Mouse (Mus musculus) mouse embryonic stem cell (cell line): Measurements from ENCODE around the gene B3galt6.

ENCODE experiments used
- in situ Hi-C, 2 experiments: fragments of 300-500 bp; cut with MboI; formaldehyde crosslinking; loops; 1 replicate in 1 of 2; 3 replicates in 1 of 2; pipeline ENCODE4 v1.14.3; 2019 to 2020; ENCODE audit warnings: low sequenced_read_pairs in 2 of 2, low pct_unique_long_range_greater_than_20kb in 1 of 2, mixed read lengths in 1 of 2; ENCODE audit not compliant: unreplicated experiment in 1 of 2

B3galt6 gene

GRCm38 (mm10) chr4:155992241-155992905, at the start of gene B3galt6, which contains the start of gene Sdf4:
B3galt6 (minus strand) TSS chr4:155992649.
Sdf4 (plus strand) TSS chr4:155992872.
- in situ Hi-C loops, result no loop called here

- in situ Hi-C loops, result loop anchor here in 1 of 2 experiments (5.0 kb wide), 1 partner anchor 62 kb away; no protein-coding TSS in a partner anchor
These were observed 42.5 kb upstream of the B3galt6 start for GRCm38 (mm10) chr4:156034901-156035300.

GRCm38 (mm10) chr4:156034301-156034700, 41.9 kb upstream of the B3galt6 start:
- in situ Hi-C loops, result loop anchor here in 1 of 2 experiments (5.0 kb wide), 1 partner anchor 63 kb away; no protein-coding TSS in a partner anchor

- in situ Hi-C loops, result loop anchor here in 1 of 2 experiments (5.0 kb wide), 1 partner anchor 64 kb away; no protein-coding TSS in a partner anchor
These were observed 41.1 kb upstream of the B3galt6 start for GRCm38 (mm10) chr4:156033476-156034119.

- in situ Hi-C loops, result loop anchor here in 1 of 2 experiments (5.0 kb wide), 1 partner anchor 64 kb away; no protein-coding TSS in a partner anchor
These were observed 40.4 kb upstream of the B3galt6 start for GRCm38 (mm10) chr4:156032856-156033255.

- in situ Hi-C loops, result loop anchor here in 1 of 2 experiments (5.0 kb wide), 1 partner anchor 66 kb away; no protein-coding TSS in a partner anchor
These were observed 39.3 kb upstream of the B3galt6 start for GRCm38 (mm10) chr4:156031593-156032391.

GRCm38 (mm10) chr4:156031255-156031592, 38.8 kb upstream of the B3galt6 start:
- in situ Hi-C loops, result loop anchor here in 1 of 2 experiments (5.0 kb wide), 1 partner anchor 66 kb away; no protein-coding TSS in a partner anchor

- in situ Hi-C loops, result loop anchor here in 1 of 2 experiments (5.0 kb wide), 1 partner anchor 67 kb away; no protein-coding TSS in a partner anchor
These were observed 38.2 kb upstream of the B3galt6 start for GRCm38 (mm10) chr4:156030651-156031118.

GRCm38 (mm10) chr4:156028580-156028979, 36.1 kb upstream of the B3galt6 start:
- in situ Hi-C loops, result no loop called here

GRCm38 (mm10) chr4:156026013-156026412, 33.6 kb upstream of the B3galt6 start, which contains the start of gene Tnfrsf18:
Tnfrsf18 (plus strand) TSS chr4:156026164.
- in situ Hi-C loops, result no loop called here

GRCm38 (mm10) chr4:156024184-156024583, 31.7 kb upstream of the B3galt6 start:
- in situ Hi-C loops, result no loop called here

- in situ Hi-C loops, result no loop called here
These were observed 31.1 kb upstream of the B3galt6 start for GRCm38 (mm10) chr4:156023520-156023919.

- in situ Hi-C loops, result no loop called here
These were observed 29.5 kb upstream of the B3galt6 start for GRCm38 (mm10) chr4:156021942-156022419.

GRCm38 (mm10) chr4:156021381-156021780, 28.9 kb upstream of the B3galt6 start:
- in situ Hi-C loops, result no loop called here

- in situ Hi-C loops, result no loop called here
These were observed 27.3 kb upstream of the B3galt6 start for GRCm38 (mm10) chr4:156019771-156020170.

- in situ Hi-C loops, result no loop called here
These were observed 22.0 kb upstream of the B3galt6 start for GRCm38 (mm10) chr4:156014436-156014835.

- in situ Hi-C loops, result no loop called here
These were observed 21.2 kb upstream of the B3galt6 start, which contains the start of gene Tnfrsf4 for GRCm38 (mm10) chr4:156013637-156014036. Tnfrsf4 (plus strand) TSS chr4:156013843.

- in situ Hi-C loops, result no loop called here
These were observed 15.9 kb upstream of the B3galt6 start for GRCm38 (mm10) chr4:156008369-156008768.
